Mouse (Mus musculus): ENCODE measurements around the gene Rsph3a.

- TF ChIP-seq GATA1 (IDR thresholded peaks at IDR 0.05; ENCODE audit: borderline replicate concordance, low read length) (no peak), FLI1 (IDR thresholded peaks at IDR 0.05; ENCODE audit: low read length) (no peak)
Measured at GRCm38 (mm10) chr17:7914596-7915227, 30.7 kb upstream of the Rsph3a start.

All from megakaryocyte, embryonic 14.5 days (primary cell).